12 mouse cellular contexts compared by ENCODE assay signal in genomic region chr1:18181167-18181566, GRCm38 (mm10). TPM values are rescaled to one million over a fixed set of nuclear protein-coding genes. Genes with fewer than 3 reads are reported as not detected.
A peak's percentile ranks its signal among the peaks of the same experiment; 100 is the strongest.
DNase-seq lines count a peak whose midpoint lies in the region; ATAC-seq and TF ChIP-seq lines count a peak whose summit lies in the region.
"Had no signal": no experiment of that assay in that cellular context is flagged by ENCODE, and none has a peak within 500 bp of the region (broad histone marks: within the 10 kb centered on the region; RNA-seq: fewer than 3 reads in every experiment).

No protein-coding gene starts in this region.

- peak; percentile 1 for DNase-seq in left cerebral cortex, adult 11 months (ENCODE audit: low spot score)
- DNase-seq in left cerebral cortex, adult 2 months (ENCODE audit: extremely low spot score in 1 of 2, low spot score in 2 of 2): no peak
- peak; percentile 82 to 88 for DNase-seq in cerebellum, postnatal 14 days
- DNase-seq in heart, postnatal 10 days: peak; percentile 28 to 37
- DNase-seq in adrenal gland, postnatal 10 days: no peak
- DNase-seq in spleen, adult 18-20 months: no peak
- DNase-seq: liver, postnatal 0 days had no signal

- H3K27me3 ChIP-seq in midbrain, embryonic 16.5 days (ENCODE audit: control insufficient read depth, insufficient read depth, low read depth, low read length): no peaks in the 10 kb centered on the region

- H3K36me3 ChIP-seq in midbrain, embryonic 16.5 days (ENCODE audit: control insufficient read depth, insufficient read depth, low read length): no peaks in the 10 kb centered on the region

- no peak overlapping the region for H3K4me2 ChIP-seq in midbrain, embryonic 16.5 days (ENCODE audit: low read length)

- TF ChIP-seq CTCF in left cerebral cortex, adult 2 months (IDR thresholded peaks at IDR 0.05): no peak

- no peak overlapping the region for H3K9ac ChIP-seq in midbrain, embryonic 16.5 days (ENCODE audit: low read depth, low read length)
- H3K9ac ChIP-seq: liver, postnatal 0 days had no signal

- H3K9me3 ChIP-seq in midbrain, embryonic 16.5 days (replicated peaks; ENCODE audit: control insufficient read depth, low read length, poor library complexity, severe bottlenecking): no peaks in the 10 kb centered on the region

- intact Hi-C loops in left cerebral cortex, adult 2 months (cut with DNase I): no loop called here
- intact Hi-C loops in heart, postnatal 10 days (cut with DNase I): no loop called here

- no peak overlapping the region for H3K27ac ChIP-seq in left cerebral cortex, adult 2 months
- H3K27ac ChIP-seq in midbrain, embryonic 16.5 days (ENCODE audit: low read length): no peak overlapping the region

- peak; percentile 85 for ATAC-seq in midbrain, embryonic 16.5 days
- ATAC-seq: liver, postnatal 0 days had no signal

- H3K4me1 ChIP-seq in midbrain, embryonic 16.5 days (ENCODE audit: control insufficient read depth, insufficient read depth, low read length): no peaks in the 10 kb centered on the region

- no peak overlapping the region for H3K4me3 ChIP-seq in left cerebral cortex, adult 2 months
- H3K4me3 ChIP-seq in midbrain, embryonic 16.5 days (ENCODE audit: low read depth, low read length): no peak overlapping the region
- H3K4me3 ChIP-seq: erythroblast, embryonic 14.5 days had no signal

- WGBS in midbrain, embryonic 16.5 days: 80% methylated on average over 3 of the region's 3 CpGs

RNA-seq across cellular contexts. Expression of gene Crisp4, which starts 35.5 kb away (rescaled TPM):
- total RNA-seq in left cerebral cortex, adult 2 months (2021): not detected
- not detected for total RNA-seq in heart, postnatal 10 days (2021)
- polyA plus RNA-seq in midbrain, embryonic 16.5 days (2015; fragmentation: Nextera tagmentation; extraction: Ambion mirVana): not detected in 2 replicates
- not detected for total RNA-seq in adrenal gland, postnatal 10 days (2021)
- total RNA-seq: neutrophil, adult 5-6 weeks had no signal
- polyA plus RNA-seq: kidney, embryonic 16.5 days; liver, postnatal 0 days; testis, adult 2 months had no signal

RNA-seq across cellular contexts. Expression of gene Defb18, which starts 56.1 kb away (rescaled TPM):
- not detected for total RNA-seq in left cerebral cortex, adult 2 months (2021)
- total RNA-seq in heart, postnatal 10 days (2021): not detected
- not detected in 2 replicates for polyA plus RNA-seq in midbrain, embryonic 16.5 days (2015; fragmentation: Nextera tagmentation; extraction: Ambion mirVana)
- total RNA-seq in adrenal gland, postnatal 10 days (2021): not detected
- total RNA-seq: neutrophil, adult 5-6 weeks had no signal
- polyA plus RNA-seq: erythroblast, embryonic 14.5 days; kidney, embryonic 16.5 days; liver, postnatal 0 days; testis, adult 2 months had no signal

Comparison
In these comparisons a context has a peak if more than half of its experiments do, and no peak if none do; other contexts are left out.
1. DNase-seq: peak in left cerebral cortex, adult 11 months (single experiment), cerebellum, postnatal 14 days (2 of 2) and heart, postnatal 10 days (2 of 2); none in left cerebral cortex, adult 2 months (0 of 2), adrenal gland, postnatal 10 days (single experiment) and spleen, adult 18-20 months (0 of 2).